Mouse (Mus musculus) myocyte (in vitro differentiated cells): ENCODE data around the gene Ubxn2a. TPM values are rescaled to one million over a fixed set of nuclear protein-coding genes. Genes with fewer than 3 reads are reported as not detected.
"Not testable (repeated sequence)": the region's sequence is repeated elsewhere in the genome, so short reads cannot be mapped to it uniquely, and the experiment has no call there.

Source experiments
- H3K27me3 ChIP-seq: one replicate; pipeline ENCODE4 v1.6.1; 2011; ENCODE audit not compliant: control insufficient read depth, insufficient read depth, insufficient read length
- H3K36me3 ChIP-seq: one replicate; pipeline ENCODE4 v1.6.1; 2011; ENCODE audit not compliant: control insufficient read depth, insufficient read depth
- H3K4me2 ChIP-seq: one replicate; pipeline ENCODE4 v1.6.1; 2011; ENCODE audit warnings: low read depth, control low read depth
- H3K4me3 ChIP-seq: one replicate; pipeline ENCODE4 v1.5.1; 2011; ENCODE audit warnings: mild to moderate bottlenecking, control low read depth, moderate library complexity
- H3K79me2 ChIP-seq: one replicate; pipeline ENCODE4 v1.6.1; 2011; ENCODE audit not compliant: control insufficient read depth, insufficient read depth
- H3ac ChIP-seq: one replicate; pipeline ENCODE4 v1.6.1; 2011; ENCODE audit not compliant: control insufficient read depth, insufficient read length
- CEBPB ChIP-seq: IDR thresholded peaks from 2 replicates; pipeline ENCODE4 v1.6.1; 2011; ENCODE audit warnings: mild to moderate bottlenecking, moderate library complexity; ENCODE audit not compliant: poor library complexity, insufficient read depth, severe bottlenecking
- E2F4 ChIP-seq: IDR thresholded peaks from one replicate; pipeline ENCODE4 v1.6.1; 2011; ENCODE audit warnings: mild to moderate bottlenecking, control low read depth, moderate library complexity; ENCODE audit not compliant: insufficient read depth
- MAX ChIP-seq: IDR thresholded peaks from one replicate; pipeline ENCODE4 v1.6.1; 2011; ENCODE audit warnings: low read depth, mild to moderate bottlenecking, control low read depth
- MYOD1 ChIP-seq, 3 experiments: IDR thresholded peaks; one replicate each; pipeline ENCODE4 v1.6.1; 2011; ENCODE audit warnings: control low read depth in 2 of 3, low read depth in 2 of 3, mild to moderate bottlenecking in 2 of 3, moderate library complexity in 1 of 3; ENCODE audit not compliant: insufficient read length in 2 of 3, control insufficient read depth in 1 of 3
- MYOG ChIP-seq, 3 experiments: IDR thresholded peaks; one replicate each; pipeline ENCODE4 v1.6.1; 2011; ENCODE audit warnings: control low read depth in 2 of 3, low read depth in 2 of 3, mild to moderate bottlenecking in 2 of 3; ENCODE audit not compliant: insufficient read length in 2 of 3, control insufficient read depth in 1 of 3, insufficient read depth in 1 of 3
- POLR2A ChIP-seq: IDR thresholded peaks from one replicate; pipeline ENCODE4 v1.6.1; 2011; ENCODE audit warnings: low read depth, mild to moderate bottlenecking, control low read depth, moderate library complexity; ENCODE audit not compliant: insufficient read length
- POLR2AphosphoS2 ChIP-seq: IDR thresholded peaks from one replicate; pipeline ENCODE4 v1.6.1; 2011; ENCODE audit warnings: low read depth, control low read depth; ENCODE audit not compliant: insufficient read length
- REST ChIP-seq: IDR thresholded peaks from one replicate; pipeline ENCODE4 v1.6.1; 2011; ENCODE audit warnings: mild to moderate bottlenecking, control low read depth, moderate library complexity; ENCODE audit not compliant: insufficient read depth, insufficient read length
- SRF ChIP-seq: IDR thresholded peaks from one replicate; pipeline ENCODE4 v1.6.1; 2011; ENCODE audit warnings: low read depth; ENCODE audit not compliant: control insufficient read depth, insufficient read length
- TCF12 ChIP-seq: IDR thresholded peaks from one replicate; pipeline ENCODE4 v1.6.1; 2011; ENCODE audit warnings: mild to moderate bottlenecking, control low read depth; ENCODE audit not compliant: poor library complexity, insufficient read depth, severe bottlenecking
- TCF3 ChIP-seq: IDR thresholded peaks from one replicate; pipeline ENCODE4 v1.6.1; 2011; ENCODE audit warnings: low read depth, control low read depth; ENCODE audit not compliant: insufficient read length
- USF1 ChIP-seq: IDR thresholded peaks from one replicate; pipeline ENCODE4 v1.6.1; 2011; ENCODE audit warnings: low read depth, mild to moderate bottlenecking, control low read depth, moderate library complexity
- polyA plus RNA-seq: library from polyadenylated mRNA; unstranded; fragments of >200 nt; fragmentation: generic; extraction: Trizol; gene quantifications from one replicate; pipeline ENCODE4 v1.2.1, GENCODE M21; 2012; ENCODE audit warnings: missing spikeins

Ubxn2a gene
- polyA plus RNA-seq, 1 experiment = 4.9 TPM

DNA sequence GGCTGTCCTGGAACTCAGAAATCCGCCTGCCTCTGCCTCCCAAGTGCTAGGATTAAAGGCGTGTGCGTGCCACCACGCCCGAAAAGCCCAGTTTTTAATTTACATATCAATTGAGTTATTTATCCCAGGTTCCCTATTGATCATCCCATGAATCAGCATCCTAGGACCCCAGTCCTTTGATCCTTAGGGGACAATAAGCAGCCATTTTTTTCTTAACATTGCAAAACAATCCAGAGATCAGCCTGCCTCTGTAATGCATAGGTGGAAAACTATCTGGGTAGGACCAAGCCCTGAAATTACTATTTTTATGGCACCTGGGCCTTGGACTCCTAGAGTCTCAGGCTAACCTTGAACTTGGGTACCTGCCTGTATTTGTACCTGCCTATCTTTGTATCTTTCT, 9.5 kb downstream of the Ubxn2a start:
- Histone ChIP-seq H3K27me3 (no peaks in the 10 kb centered on the region), H3K79me2 (no peaks in the 10 kb centered on the region), H3ac (no peak overlapping the region), H3K36me3 (peaks cover 1% of the 10 kb centered on the region), H3K4me2 (no peak overlapping the region), H3K4me3 (no peak overlapping the region)
- TF ChIP-seq POLR2A = no peak
- TF ChIP-seq TCF12 = no peak
- TF ChIP-seq SRF = no peak
- TF ChIP-seq MYOG (IDR thresholded peaks at IDR 0.05; ENCODE audit: control insufficient read depth in 1 of 3, insufficient read depth in 1 of 3, insufficient read length in 2 of 3, low read depth in 2 of 3) = no peak
- no peak for TF ChIP-seq E2F4
- no peak for TF ChIP-seq TCF3
- no peak for TF ChIP-seq CEBPB
- TF ChIP-seq POLR2AphosphoS2 = no peak
- TF ChIP-seq USF1 = no peak
- TF ChIP-seq MYOD1 (IDR thresholded peaks at IDR 0.05; ENCODE audit: control insufficient read depth in 1 of 3, insufficient read length in 2 of 3, low read depth in 2 of 3) = no peak
- no peak for TF ChIP-seq MAX
- no peak for TF ChIP-seq REST

DNA sequence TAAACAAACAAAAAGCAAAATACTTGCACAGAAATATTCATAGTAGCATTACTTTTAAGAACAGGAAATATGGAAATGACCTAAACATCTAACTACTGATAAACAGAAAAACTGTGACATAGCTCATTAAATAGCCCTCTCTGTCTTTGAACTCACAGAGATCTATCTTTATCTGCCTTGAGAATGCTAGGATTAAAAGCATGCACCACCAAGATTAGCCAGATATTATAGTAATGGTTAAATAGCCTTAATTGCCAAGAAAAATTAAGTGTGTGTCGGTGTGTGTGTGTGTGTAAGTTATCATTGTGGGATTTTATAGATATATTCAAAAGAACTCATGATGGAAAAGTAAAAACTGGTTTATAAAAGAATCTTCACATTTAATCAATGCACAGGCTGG, 17.6 kb downstream of the Ubxn2a start:
- TF ChIP-seq USF1 (no peak), MYOD1 (IDR thresholded peaks at IDR 0.05; ENCODE audit: control insufficient read depth in 1 of 3, insufficient read length in 2 of 3, low read depth in 2 of 3) (no peak), REST (no peak), MAX (no peak), TCF3 (no peak), POLR2A (no peak), SRF (no peak), E2F4 (no peak), MYOG (IDR thresholded peaks at IDR 0.05; ENCODE audit: control insufficient read depth in 1 of 3, insufficient read depth in 1 of 3, insufficient read length in 2 of 3, low read depth in 2 of 3) (no peak), TCF12 (no peak), CEBPB (no peak), POLR2AphosphoS2 (no peak)
- Histone ChIP-seq H3ac (no peak overlapping the region), H3K4me3 (no peak overlapping the region)

DNA sequence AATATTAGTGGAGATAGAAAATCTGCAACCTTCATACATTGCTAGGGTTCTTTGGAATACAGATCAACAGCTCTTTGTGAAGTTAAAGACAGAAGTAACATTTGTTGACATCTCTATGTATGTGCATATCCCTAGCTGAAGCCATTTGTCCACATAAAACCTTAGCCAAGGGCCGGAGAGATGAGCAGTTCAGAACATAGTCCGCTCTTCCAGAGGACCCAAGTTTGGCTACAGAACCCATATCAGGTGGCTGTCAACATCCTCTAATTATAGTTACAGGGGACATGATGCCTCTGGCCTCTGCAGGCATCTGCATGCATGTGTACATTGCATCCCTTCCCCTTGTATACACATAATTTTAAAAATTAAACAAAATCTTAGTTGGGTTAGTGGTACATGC, 18.3 kb downstream of the Ubxn2a start:
- H3K27me3 ChIP-seq = no peaks in the 10 kb centered on the region
- no peak for TF ChIP-seq CEBPB
- TF ChIP-seq POLR2A = no peak
- no peak overlapping the region for H3K4me2 ChIP-seq
- H3ac ChIP-seq = no peak overlapping the region
- H3K4me3 ChIP-seq = no peak overlapping the region
- H3K79me2 ChIP-seq = no peaks in the 10 kb centered on the region
- H3K36me3 ChIP-seq = peaks cover 10% of the 10 kb centered on the region

More for the DNA sequence above, 17.6 kb downstream of the Ubxn2a start:
- H3K36me3 ChIP-seq = peaks cover 10% of the 10 kb centered on the region
- no peak overlapping the region for H3K4me2 ChIP-seq
- no peaks in the 10 kb centered on the region for H3K27me3 ChIP-seq
- H3K79me2 ChIP-seq = no peaks in the 10 kb centered on the region

DNA sequence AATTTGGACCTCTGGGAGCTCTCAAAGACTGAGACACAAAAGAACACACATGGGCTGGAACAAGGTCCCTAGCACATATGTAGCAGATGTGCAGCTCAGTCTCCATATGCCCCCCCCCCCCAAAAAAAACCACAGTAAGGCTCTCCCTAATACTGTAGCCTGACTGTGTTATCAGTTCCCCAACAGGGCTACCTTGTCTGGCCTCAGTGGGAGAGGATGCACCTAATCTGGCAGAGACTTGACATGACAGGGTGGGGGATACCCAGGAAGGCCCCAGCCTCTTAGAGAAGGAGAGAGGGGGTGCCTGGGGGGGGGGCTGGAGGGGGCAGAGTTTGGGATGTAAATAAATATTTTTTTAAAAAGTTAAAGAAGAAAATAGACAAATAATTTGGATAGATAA, 18.8 kb downstream of the Ubxn2a start:
- no peak for TF ChIP-seq TCF3

DNA sequence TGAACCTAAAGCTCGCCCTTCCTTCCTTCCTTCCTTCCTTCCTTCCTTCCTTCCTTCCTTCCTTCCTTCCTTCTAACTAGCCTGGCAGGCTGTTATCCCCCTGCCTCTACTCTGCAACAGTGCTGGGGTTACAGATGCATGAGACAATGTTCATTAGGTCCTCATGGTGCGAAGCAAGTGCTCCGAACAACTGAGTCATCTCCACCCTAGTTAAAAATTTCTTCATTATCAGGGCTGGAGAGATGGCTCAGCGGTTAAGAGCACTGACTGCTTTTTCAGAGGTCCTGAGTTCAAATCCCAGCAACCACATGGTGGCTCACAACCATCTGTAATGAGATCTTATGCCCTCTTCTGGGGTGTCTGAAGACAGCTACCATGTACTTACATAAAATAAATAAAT, 20.9 kb downstream of the Ubxn2a start:
- not testable (repeated sequence) for H3K27me3 ChIP-seq, H3ac ChIP-seq, H3K4me3 ChIP-seq, H3K4me2 ChIP-seq, H3K79me2 ChIP-seq, H3K36me3 ChIP-seq

More for the DNA sequence above, 18.8 kb downstream of the Ubxn2a start:
- no peak overlapping the region for H3K4me2 ChIP-seq
- H3K79me2 ChIP-seq = no peaks in the 10 kb centered on the region
- H3K36me3 ChIP-seq = peaks cover 10% of the 10 kb centered on the region
- H3K27me3 ChIP-seq = no peaks in the 10 kb centered on the region
- H3ac ChIP-seq = no peak overlapping the region
- no peak overlapping the region for H3K4me3 ChIP-seq

DNA sequence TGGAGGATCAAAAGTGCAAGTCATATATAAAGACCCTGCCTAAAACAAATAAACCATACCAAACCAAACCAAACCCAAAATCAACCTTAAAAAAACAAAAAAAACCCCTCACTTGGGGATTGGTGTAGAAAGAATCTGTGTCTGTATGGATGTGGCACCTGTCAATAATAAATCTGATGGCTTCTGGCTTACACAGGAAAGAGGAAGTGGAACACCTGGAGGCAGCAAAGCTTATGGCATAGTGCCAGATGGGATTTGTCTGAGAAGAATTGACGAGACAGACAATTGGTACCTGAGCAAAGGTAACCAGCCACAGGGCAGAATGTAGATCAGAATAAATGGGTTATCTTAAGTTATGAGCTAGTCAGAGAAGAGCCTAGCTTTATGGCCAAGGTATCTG, 22.4 kb downstream of the Ubxn2a start:
- no peak overlapping the region for H3ac ChIP-seq
- no peak for TF ChIP-seq MYOG (IDR thresholded peaks at IDR 0.05; ENCODE audit: control insufficient read depth in 1 of 3, insufficient read depth in 1 of 3, insufficient read length in 2 of 3, low read depth in 2 of 3)
- TF ChIP-seq USF1 = no peak
- no peak for TF ChIP-seq E2F4
- TF ChIP-seq POLR2A = no peak
- no peak for TF ChIP-seq TCF12
- no peak for TF ChIP-seq MAX
- no peak for TF ChIP-seq CEBPB
- TF ChIP-seq POLR2AphosphoS2 = no peak
- TF ChIP-seq TCF3 = no peak
- no peak for TF ChIP-seq SRF
- TF ChIP-seq MYOD1 (IDR thresholded peaks at IDR 0.05; ENCODE audit: control insufficient read depth in 1 of 3, insufficient read length in 2 of 3, low read depth in 2 of 3) = no peak
- TF ChIP-seq REST = no peak
- peaks cover 3% of the 10 kb centered on the region for H3K36me3 ChIP-seq
- no peak overlapping the region for H3K4me2 ChIP-seq
- no peaks in the 10 kb centered on the region for H3K27me3 ChIP-seq
- no peaks in the 10 kb centered on the region for H3K79me2 ChIP-seq
- no peak overlapping the region for H3K4me3 ChIP-seq
